Mouse (Mus musculus) kidney, adult 2 months (tissue): Measurements from ENCODE around the gene Slc2a3. TPM values are rescaled to one million over a fixed set of nuclear protein-coding genes. Genes with fewer than 3 reads are reported as not detected.

Source experiments
- DNase-seq: peaks from one replicate; pipeline ENCODE4 v3.0.0; 2021
- H3K27ac ChIP-seq: fragments of 200-500 bp; 2 replicates; pipeline ENCODE4 v1.5.1; 2012; ENCODE audit warnings: low read depth, low read length, control low read depth, inconsistent platforms; ENCODE audit not compliant: insufficient read depth
- H3K27me3 ChIP-seq: fragments of 200-500 bp; replicated peaks from 2 replicates; pipeline ENCODE4 v1.6.1; 2012; ENCODE audit warnings: mild to moderate bottlenecking, moderate library complexity, low read length, inconsistent platforms; ENCODE audit not compliant: control insufficient read depth, insufficient read depth
- H3K36me3 ChIP-seq: fragments of 200-500 bp; 2 replicates; pipeline ENCODE4 v1.6.1; 2012; ENCODE audit warnings: mild to moderate bottlenecking, moderate library complexity, low read length, inconsistent platforms; ENCODE audit not compliant: control insufficient read depth, insufficient read depth
- H3K4me1 ChIP-seq: fragments of 200-500 bp; 2 replicates; pipeline ENCODE4 v1.6.1; 2011; ENCODE audit warnings: low read length; ENCODE audit not compliant: control insufficient read depth, insufficient read depth
- H3K4me3 ChIP-seq: fragments of 200-500 bp; 2 replicates; pipeline ENCODE4 v1.5.1; 2011; ENCODE audit warnings: mild to moderate bottlenecking, low read depth, low read length, control low read depth; ENCODE audit not compliant: insufficient read depth
- CTCF ChIP-seq: fragments of 200-500 bp; conservative IDR thresholded peaks from 2 replicates; pipeline ENCODE4 v1.5.1; 2011; ENCODE audit warnings: low read depth, mild to moderate bottlenecking, control low read depth, low read length, moderate library complexity, mixed read lengths; ENCODE audit not compliant: insufficient read depth, insufficient read length
- POLR2A ChIP-seq: fragments of 200-500 bp; IDR thresholded peaks from one replicate; pipeline ENCODE4 v1.6.1; 2011; ENCODE audit warnings: low read depth, low read length, control low read depth
- WGBS: fragments of 180-500 bp; shearing (Covaris S2); methylation state at CpG from one replicate; pipeline ENCODE4 v1.1.7; 2018; 5-methylcytosine and 5-hydroxymethylcytosine counted together
- polyA plus RNA-seq: library from polyadenylated mRNA; depleted of rRNA; stranded (reverse); fragments of >200 nt; gene quantifications from 2 replicates; pipeline ENCODE4 v1.2.3, GENCODE M21; 2012; rRNA removed

Slc2a3 gene
- 1.3 and 2.7 TPM in 2 replicates for polyA plus RNA-seq

GRCm38 (mm10) chr6:122801301-122801800, at the start of gene Slc2a3:
TSS of gene Slc2a3 (minus strand) at chr6:122801640.
- H3K4me3 ChIP-seq: peak within 1 kb of the TSS; percentile 57
- no peak for TF ChIP-seq CTCF
- TF ChIP-seq POLR2A: no peak
- no peaks in the 10 kb centered on the region for H3K27me3 ChIP-seq
- 0 out of 2 replicates have a peak, but pooled peaks cover 2% of the 10 kb centered on the region for H3K4me1 ChIP-seq
- WGBS: 2% methylated on average over 46 of the region's 46 CpGs
- no peak within 1 kb of the TSS for H3K27ac ChIP-seq
- H3K36me3 ChIP-seq: no peaks in the 10 kb centered on the region
- DNase-seq: peak; percentile 63

DNA sequence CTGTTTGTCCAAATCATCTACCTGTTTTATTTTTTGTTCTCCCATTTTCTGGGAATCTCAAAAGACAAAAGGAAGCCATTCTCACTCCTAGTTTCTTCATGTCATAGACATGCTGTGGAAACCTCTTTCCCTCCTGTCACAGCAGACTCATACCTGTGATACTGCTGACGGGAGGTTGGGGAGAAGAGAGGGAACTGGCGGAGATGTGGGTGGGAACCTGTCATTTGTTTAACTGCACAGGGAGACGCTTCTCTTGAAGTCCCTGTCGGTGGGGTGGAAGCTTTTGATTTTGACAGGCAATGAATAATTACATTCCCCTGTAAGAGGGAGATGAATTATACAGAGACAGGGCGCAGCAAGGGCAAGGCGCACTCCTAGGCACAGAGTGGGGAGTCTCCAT, 42.3 kb upstream of the Slc2a3 start:
- DNase-seq: no peak
- no peak overlapping the region for H3K4me3 ChIP-seq
- H3K27me3 ChIP-seq: no peaks in the 10 kb centered on the region
- no peaks in the 10 kb centered on the region; the same call in none of the 2 replicates for H3K36me3 ChIP-seq
- 81% methylated on average over 6 of the region's 6 CpGs for WGBS
- no peaks in the 10 kb centered on the region for H3K4me1 ChIP-seq
- TF ChIP-seq POLR2A (no peak), CTCF (no peak)
- no peak overlapping the region for H3K27ac ChIP-seq

GRCm38 (mm10) chr6:122837539-122837938, 36.1 kb upstream of the Slc2a3 start:
- H3K27ac ChIP-seq: no peak overlapping the region
- no peaks in the 10 kb centered on the region for H3K27me3 ChIP-seq
- H3K4me3 ChIP-seq: no peak overlapping the region
- peaks cover 9% of the 10 kb centered on the region for H3K36me3 ChIP-seq
- no peak for DNase-seq
- H3K4me1 ChIP-seq: no peaks in the 10 kb centered on the region
- WGBS: 74% methylated on average over 5 of the region's 5 CpGs
- no peak for TF ChIP-seq CTCF
- no peak for TF ChIP-seq POLR2A

DNA sequence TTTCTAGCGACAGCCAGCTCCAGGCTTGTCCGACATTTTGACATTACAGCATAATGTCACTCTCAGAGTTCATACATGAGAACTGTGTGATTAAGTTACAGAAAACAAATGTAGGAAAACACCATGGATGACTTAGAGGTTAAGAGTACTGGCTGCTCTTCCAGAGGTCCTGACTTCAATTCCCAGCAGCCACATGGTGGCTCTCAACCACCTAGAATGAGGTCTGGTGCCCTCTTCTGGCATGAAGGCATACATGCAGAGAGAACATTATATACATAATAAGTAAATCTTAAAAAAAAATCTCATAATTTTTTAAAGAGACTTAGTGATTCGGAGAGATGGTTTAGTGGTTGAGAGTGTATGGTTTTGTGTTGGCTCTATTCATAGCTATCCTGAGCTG, 35.5 kb upstream of the Slc2a3 start:
- DNase-seq: no peak
- Histone ChIP-seq H3K4me3 (no peak overlapping the region), H3K27me3 (no peaks in the 10 kb centered on the region), H3K4me1 (no peaks in the 10 kb centered on the region), H3K36me3 (peaks cover 9% of the 10 kb centered on the region), H3K27ac (no peak overlapping the region)
- 94% methylated on average over 3 of the region's 3 CpGs for WGBS
- no peak for TF ChIP-seq CTCF
- TF ChIP-seq POLR2A: no peak

DNA sequence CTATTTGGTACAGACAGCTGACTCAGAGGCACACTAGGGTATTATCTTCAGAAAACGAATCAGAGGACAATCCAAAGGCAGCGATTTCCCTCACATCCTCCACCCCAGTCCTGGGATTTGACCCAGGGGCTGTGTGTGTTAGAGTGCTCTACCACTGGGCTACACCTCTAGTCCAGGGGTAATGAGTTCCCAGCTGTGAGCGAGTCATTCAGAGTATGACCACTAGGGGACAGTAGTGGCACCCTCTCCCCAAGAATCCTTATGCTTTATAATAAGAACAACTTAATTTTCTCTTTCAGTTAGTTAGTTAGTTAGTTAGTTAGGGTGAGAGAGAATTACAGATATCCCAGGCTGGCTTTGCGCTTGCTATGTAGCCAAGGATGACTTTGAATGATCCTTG, 32.9 kb upstream of the Slc2a3 start:
- H3K4me3 ChIP-seq: no peak overlapping the region
- 72% methylated on average over 4 of the region's 4 CpGs for WGBS
- DNase-seq: peak; percentile 48
- H3K27ac ChIP-seq: no peak overlapping the region
- TF ChIP-seq POLR2A (no peak), CTCF (peak; percentile 74)
- peaks cover 9% of the 10 kb centered on the region for H3K36me3 ChIP-seq
- H3K27me3 ChIP-seq: no peaks in the 10 kb centered on the region
- no peaks in the 10 kb centered on the region for H3K4me1 ChIP-seq

DNA sequence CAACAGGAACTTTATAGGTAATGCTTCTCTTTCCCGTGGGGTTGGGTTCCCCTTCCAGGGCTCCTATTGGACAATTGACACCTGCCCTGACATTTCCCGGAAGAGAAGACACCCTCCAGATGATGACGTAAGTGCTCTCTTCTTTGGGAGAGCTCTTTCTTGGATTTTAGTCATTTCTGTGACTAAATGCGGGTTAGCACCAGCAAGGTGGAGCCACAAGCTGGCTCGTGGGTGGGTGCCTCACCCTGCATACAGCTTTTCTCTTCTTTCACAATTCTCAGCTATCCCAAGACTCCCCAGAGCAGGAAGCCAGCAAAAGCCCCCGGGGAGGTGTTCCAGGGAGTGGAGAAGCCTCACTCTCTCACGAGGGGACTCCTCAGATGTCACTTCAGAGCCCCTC, 31.4 kb upstream of the Slc2a3 start:
- no peak for TF ChIP-seq CTCF
- TF ChIP-seq POLR2A: no peak
- peaks cover 9% of the 10 kb centered on the region for H3K36me3 ChIP-seq

GRCm38 (mm10) chr6:122828086-122828485, 26.6 kb upstream of the Slc2a3 start:
- DNase-seq: peak; percentile 35
- Histone ChIP-seq H3K4me3 (no peak overlapping the region), H3K36me3 (peaks cover 2% of the 10 kb centered on the region; the same call in 1 of the 2 replicates), H3K27ac (no peak overlapping the region), H3K27me3 (no peaks in the 10 kb centered on the region), H3K4me1 (peaks cover 20% of the 10 kb centered on the region)
- 61% methylated on average over 13 of the region's 13 CpGs for WGBS
- TF ChIP-seq POLR2A (no peak), CTCF (peak; percentile 37; the same call in 1 of the 2 replicates)

More for the DNA sequence above, 31.4 kb upstream of the Slc2a3 start:
- Histone ChIP-seq H3K4me3 (no peak overlapping the region), H3K27ac (no peak overlapping the region), H3K4me1 (no peaks in the 10 kb centered on the region), H3K27me3 (no peaks in the 10 kb centered on the region)
- no peak for DNase-seq
- WGBS: 81% methylated on average over 7 of the region's 7 CpGs
